Mouse (Mus musculus) heart, embryonic 10.5 days (tissue): ENCODE results near the gene Tmem181a. TPM values are rescaled to one million over a fixed set of nuclear protein-coding genes. Genes with fewer than 3 reads are reported as not detected.
"Not testable (repeated sequence)": the region's sequence is repeated elsewhere in the genome, so short reads cannot be mapped to it uniquely, and the experiment has no call there.

Experiments used
- DNase-seq: peaks from one replicate; pipeline ENCODE4 v3.0.0-alpha.2; 2017; ENCODE audit warnings: low spot score
- H3K27ac ChIP-seq: fragments of 300-500 bp; sonication (generic); 2 replicates; pipeline ENCODE4 v1.5.1; 2016; ENCODE audit warnings: mild to moderate bottlenecking
- H3K27me3 ChIP-seq: fragments of 300-500 bp; sonication (generic); 2 replicates; pipeline ENCODE4 v1.6.1; 2016; ENCODE audit warnings: mild to moderate bottlenecking; ENCODE audit not compliant: poor library complexity, insufficient read depth, severe bottlenecking
- H3K36me3 ChIP-seq: fragments of 300-500 bp; sonication (generic); 2 replicates; pipeline ENCODE4 v1.6.1; 2016; ENCODE audit warnings: mild to moderate bottlenecking, moderate library complexity
- H3K4me1 ChIP-seq: fragments of 300-500 bp; sonication (generic); 2 replicates; pipeline ENCODE4 v1.6.1; 2016; ENCODE audit warnings: mild to moderate bottlenecking
- H3K4me3 ChIP-seq: fragments of 300-500 bp; sonication (generic); 2 replicates; pipeline ENCODE4 v1.5.1; 2016; ENCODE audit warnings: mild to moderate bottlenecking, moderate library complexity
- H3K9me3 ChIP-seq: fragments of 300-500 bp; sonication (generic); 2 replicates; pipeline ENCODE4 v1.6.1; 2016; ENCODE audit warnings: mild to moderate bottlenecking, moderate library complexity
- whole genome bisulfite sequencing: fragments of 180-500 bp; shearing (Covaris S2); methylation state at CpG from one replicate; pipeline ENCODE4 v1.1.7; 2016; 5-methylcytosine and 5-hydroxymethylcytosine counted together
- polyA plus RNA-seq: library from polyadenylated mRNA; unstranded; fragments of >200 nt; fragmentation: Nextera tagmentation; extraction: Ambion mirVana; gene quantifications from 2 replicates; pipeline ENCODE4 v1.2.1, GENCODE M21; 2016

The Tmem181a gene
- 18.1 and 23.0 TPM in 2 replicates for polyA plus RNA-seq

DNA sequence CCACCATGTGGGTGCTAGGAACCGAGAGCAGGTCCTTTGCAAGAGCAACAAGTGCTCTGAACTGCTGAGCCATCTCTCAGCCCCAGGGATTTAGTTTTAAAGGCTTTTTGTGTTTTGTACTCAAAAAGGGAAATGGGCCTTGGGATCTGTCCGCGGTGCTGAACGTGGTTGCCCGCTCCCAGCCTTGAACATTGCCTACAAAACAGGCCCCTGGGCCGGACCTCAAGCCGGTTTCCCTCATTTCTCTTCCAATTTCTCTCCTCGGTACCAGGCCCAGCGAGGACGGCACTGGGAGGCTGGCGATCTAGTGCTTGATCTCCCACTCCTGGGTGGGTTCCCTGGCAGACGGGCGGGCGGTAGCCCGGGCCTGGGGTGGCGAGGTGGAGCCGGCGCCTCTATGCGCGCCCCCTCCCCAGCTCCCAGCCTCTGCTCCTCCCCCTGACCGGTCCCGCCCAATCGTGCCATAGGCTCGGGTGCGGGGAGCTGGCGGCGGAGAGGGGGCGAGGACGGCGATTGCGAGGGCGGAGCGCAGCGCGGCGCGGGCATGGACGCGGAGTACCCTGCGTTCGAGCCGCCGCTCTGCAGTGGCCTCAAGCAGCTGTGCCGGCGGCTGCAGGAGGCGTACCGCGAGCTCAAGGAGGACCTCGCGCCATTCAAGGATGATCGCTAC lies at the start of gene Tmem181a:
TSS of gene Tmem181a (plus strand) at position 461 of the 670 bp plus-strand sequence.
- DNase-seq, H3K27me3 ChIP-seq, H3K4me1 ChIP-seq, H3K36me3 ChIP-seq, H3K9me3 ChIP-seq, H3K27ac ChIP-seq: not testable (repeated sequence)
- WGBS = 0% methylated on average over 19 of the region's 51 CpGs
- peak within 1 kb of the TSS; percentile 32; the same call in 1 of the 2 replicates for H3K4me3 ChIP-seq

DNA sequence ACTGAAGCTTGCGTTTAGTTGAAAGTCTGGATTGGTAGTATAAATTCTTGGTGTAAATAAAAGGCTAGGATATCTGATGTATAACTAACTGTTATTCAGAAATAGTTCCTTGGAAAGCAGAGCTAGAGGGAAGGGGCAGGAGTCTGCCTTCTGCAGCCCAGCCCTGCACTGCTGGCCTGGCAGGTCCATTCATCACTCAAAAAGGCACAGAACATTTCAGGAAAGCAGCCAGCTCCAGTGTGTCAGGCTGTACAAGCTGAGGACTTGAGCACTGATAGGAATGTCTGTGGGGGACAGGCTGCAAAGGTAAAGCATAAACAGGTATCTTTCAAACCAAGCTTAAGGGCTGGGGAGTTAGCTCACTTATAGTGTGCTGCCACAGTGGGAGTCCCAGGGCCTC lies 44.9 kb upstream of the Tmem181a start:
- Histone ChIP-seq H3K27me3 (no peaks in the 10 kb centered on the region), H3K27ac (0 out of 2 replicates have a peak overlapping the region, but pooled peaks have one; percentile 4), H3K36me3 (peaks cover 56% of the 10 kb centered on the region), H3K9me3 (no peaks in the 10 kb centered on the region), H3K4me1 (peaks cover 20% of the 10 kb centered on the region), H3K4me3 (no peak overlapping the region)
- 74% methylated on average over 1 of the region's 1 CpGs for WGBS
- no peak for DNase-seq

DNA sequence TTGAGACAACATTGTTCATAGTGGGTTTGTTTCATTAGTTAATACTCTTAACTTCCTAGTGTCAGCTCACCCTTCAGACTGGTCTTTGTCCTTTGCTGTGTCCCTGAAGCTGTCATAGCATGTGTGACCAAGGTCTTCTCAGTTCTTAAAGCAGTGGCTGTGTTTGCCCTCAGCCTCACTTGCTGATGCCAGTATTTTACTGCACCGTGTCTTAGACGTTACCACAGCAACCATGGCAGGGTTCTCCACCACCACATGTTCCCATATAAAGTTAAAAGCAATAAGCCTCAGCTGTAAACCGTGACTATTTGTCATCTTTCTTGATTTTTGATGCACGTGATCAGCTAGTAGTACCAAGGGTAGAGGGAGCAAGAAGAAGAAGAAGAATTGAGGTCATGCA lies 41.0 kb upstream of the Tmem181a start:
- peak overlapping the region; percentile 54; the same call in 1 of the 2 replicates for H3K27ac ChIP-seq
- H3K27me3 ChIP-seq = no peaks in the 10 kb centered on the region
- 88% methylated on average over 4 of the region's 4 CpGs for WGBS
- H3K4me3 ChIP-seq = no peak overlapping the region
- H3K36me3 ChIP-seq = peaks cover 45% of the 10 kb centered on the region
- peaks cover 16% of the 10 kb centered on the region for H3K4me1 ChIP-seq
- no peak for DNase-seq
- H3K9me3 ChIP-seq = no peaks in the 10 kb centered on the region

DNA sequence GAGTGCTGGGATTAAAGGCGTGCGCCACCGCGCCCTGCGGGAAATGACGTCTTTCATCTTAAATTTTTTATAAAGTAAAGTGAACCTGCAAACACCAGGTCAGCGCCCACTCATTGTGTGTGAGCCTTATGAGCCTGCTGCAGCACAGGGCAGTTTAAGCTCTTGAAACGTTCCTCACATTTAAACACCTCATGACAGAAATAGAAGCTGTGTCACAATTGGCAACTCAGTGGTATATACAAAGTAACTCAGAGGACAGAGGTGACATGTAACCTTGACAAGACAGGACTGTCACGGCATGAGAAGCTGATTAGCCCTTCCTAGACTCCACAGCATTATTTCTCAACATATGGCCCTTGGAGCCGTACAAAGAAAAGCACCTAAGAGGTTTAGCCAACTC lies 40.1 kb upstream of the Tmem181a start:
- DNase-seq = no peak
- Histone ChIP-seq H3K9me3 (no peaks in the 10 kb centered on the region), H3K27me3 (no peaks in the 10 kb centered on the region), H3K27ac (peak overlapping the region; percentile 54; the same call in 1 of the 2 replicates), H3K4me1 (peaks cover 11% of the 10 kb centered on the region), H3K36me3 (peaks cover 43% of the 10 kb centered on the region), H3K4me3 (no peak overlapping the region)
- WGBS = 80% methylated on average over 10 of the region's 10 CpGs

DNA sequence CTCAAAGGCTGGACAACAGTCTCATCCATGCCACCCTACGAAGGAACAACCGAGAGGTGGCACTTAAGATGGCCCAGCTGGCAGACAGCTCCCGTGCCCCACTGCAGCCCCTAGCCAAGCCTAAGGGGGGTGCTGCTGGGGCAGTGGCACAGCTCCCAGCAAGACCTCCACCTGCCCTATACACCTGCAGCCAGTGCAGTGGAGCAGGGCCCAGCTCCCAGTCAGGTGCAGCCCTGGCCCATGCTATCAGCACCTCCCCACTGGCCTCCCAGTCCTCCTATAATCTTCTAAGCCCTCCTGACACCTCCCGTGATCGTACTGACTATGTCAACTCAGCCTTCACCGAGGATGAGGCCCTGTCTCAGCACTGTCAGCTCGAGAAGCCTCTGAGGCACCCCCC lies 24.0 kb upstream of the Tmem181a start:
- H3K36me3 ChIP-seq, DNase-seq, H3K4me1 ChIP-seq, H3K27me3 ChIP-seq, H3K9me3 ChIP-seq, H3K4me3 ChIP-seq, H3K27ac ChIP-seq: not testable (repeated sequence)
- WGBS = no CpG with 5 or more reads among the region's 7 CpGs

DNA sequence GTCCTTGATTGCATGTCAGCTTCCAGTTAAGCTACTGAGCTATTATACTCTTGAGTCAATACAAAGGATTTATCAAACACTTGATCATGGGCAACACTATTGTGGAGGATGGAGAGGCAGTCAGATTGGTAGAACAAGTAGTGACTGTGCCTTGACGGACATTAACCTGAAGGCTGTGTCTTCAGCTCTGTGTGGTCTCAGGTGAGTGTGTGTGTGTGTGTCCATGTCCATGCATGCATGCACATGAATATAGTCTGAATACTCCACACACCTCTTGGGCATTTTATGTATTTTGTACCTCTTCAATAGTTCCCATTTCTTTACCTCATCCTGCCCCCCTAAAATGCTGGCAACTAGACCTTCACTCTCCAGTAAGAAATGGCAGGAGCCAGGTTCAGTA lies 5.4 kb upstream of the Tmem181a start:
- not testable (repeated sequence) for H3K36me3 ChIP-seq, H3K4me1 ChIP-seq, H3K9me3 ChIP-seq, H3K4me3 ChIP-seq, H3K27ac ChIP-seq, H3K27me3 ChIP-seq
- 91% methylated on average over 1 of the region's 1 CpGs for WGBS
- DNase-seq = peak; percentile 3

DNA sequence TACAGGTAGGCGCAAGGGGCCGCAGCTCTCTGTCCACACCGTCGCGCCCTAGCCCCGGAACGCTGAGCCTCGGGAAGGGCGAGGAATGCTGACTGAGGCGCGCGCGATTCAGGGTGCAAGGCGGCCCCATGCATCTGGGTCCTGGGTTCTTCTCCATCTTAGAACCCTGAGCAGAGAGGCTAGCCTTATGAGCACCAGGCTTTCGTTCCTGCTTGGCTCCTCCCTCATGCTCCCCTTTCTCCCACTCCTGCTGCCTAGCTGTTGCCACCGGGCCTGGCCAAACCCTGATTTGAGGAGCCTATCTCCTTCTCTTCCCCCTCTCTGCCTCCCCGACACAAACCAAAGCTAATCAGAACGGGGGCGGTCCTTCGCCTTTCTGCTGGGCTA lies 403 bp downstream of the Tmem181a start:
- not testable (repeated sequence) for H3K36me3 ChIP-seq, H3K9me3 ChIP-seq, H3K4me1 ChIP-seq, H3K27ac ChIP-seq, H3K27me3 ChIP-seq
- DNase-seq = peak; percentile 11
- H3K4me3 ChIP-seq = peak overlapping the region; percentile 32; the same call in 1 of the 2 replicates
- WGBS = under 1% methylated on average over 14 of the region's 20 CpGs

DNA sequence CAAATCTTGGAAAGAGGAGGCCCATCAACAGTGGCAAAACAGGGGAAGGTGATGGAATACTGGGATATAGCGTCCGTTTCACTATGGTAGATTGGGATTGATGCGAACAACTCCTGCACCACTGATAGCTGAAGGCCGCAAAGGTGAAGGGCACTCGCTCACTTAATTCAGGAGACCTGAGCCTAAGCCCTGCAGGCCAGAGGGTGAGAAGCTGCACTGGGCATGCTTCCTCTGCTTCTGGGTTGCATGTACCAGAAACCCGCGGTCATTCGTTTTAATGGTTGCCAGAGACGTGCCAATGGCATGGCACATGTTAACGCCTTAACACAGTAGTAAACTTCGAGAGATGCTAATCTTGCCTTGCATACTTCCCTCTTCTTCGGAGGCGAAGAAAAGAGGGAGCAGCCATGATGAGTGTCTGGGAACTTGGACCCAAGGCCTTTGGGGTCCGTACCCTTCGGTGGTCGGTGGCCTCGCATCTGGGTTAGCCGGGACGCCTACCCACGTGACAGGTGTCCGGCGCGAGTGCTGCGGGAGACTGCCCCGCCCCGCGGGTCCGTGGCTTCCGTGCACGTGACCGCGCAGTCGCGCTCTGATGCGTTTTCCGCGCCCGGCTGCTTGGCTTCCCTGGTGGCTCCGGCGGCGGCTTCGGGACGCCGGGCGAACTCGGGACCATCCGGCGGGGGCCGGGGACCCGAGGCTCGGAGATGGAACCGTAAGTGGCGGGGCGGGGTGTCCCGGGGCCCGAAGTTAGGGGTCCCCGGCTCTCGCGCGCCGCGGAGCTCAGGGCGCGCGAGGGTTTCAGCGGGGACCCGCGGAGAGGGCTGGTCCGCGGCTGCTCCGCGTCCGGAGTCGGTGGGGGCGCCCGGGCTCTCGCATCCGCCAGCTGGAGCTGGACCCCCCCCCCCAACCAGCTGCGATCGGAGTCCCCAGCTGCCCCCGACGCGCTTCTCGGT lies 13.5 kb downstream of the Tmem181a start:
- peak overlapping the region; percentile 79; the same call in 1 of the 2 replicates for H3K27ac ChIP-seq
- WGBS = 2% methylated on average over 70 of the region's 84 CpGs
- H3K9me3 ChIP-seq = not testable (repeated sequence)

DNA sequence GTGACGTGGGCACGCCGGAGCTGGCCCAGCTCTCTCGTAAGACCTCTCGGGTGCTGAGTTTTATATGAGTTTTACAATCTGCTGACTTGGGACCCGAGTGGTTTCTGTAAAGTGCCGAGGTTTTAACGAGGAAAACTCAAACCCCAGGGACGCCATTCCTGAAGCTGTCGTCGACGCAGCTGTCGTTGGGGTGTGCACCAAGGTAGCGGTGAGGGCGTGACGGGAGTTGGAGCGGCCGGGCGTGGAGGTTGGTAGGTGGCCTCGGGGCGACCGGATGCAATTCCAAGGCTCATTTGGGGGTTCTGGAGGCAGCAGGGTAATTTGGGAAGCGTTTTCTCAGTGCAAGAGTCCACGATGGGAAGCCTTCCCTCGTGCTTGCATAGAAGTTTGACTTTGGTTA lies 14.2 kb downstream of the Tmem181a start:
- H3K27me3 ChIP-seq, H3K9me3 ChIP-seq, DNase-seq, H3K36me3 ChIP-seq, H3K4me1 ChIP-seq: not testable (repeated sequence)
- WGBS = under 1% methylated on average over 25 of the region's 25 CpGs
- peak overlapping the region; percentile 79; the same call in 1 of the 2 replicates for H3K27ac ChIP-seq
- H3K4me3 ChIP-seq = peak overlapping the region; percentile 60

More for the DNA sequence above, 13.5 kb downstream of the Tmem181a start:
- not testable (repeated sequence) for DNase-seq, H3K36me3 ChIP-seq, H3K4me1 ChIP-seq, H3K27me3 ChIP-seq
- peak overlapping the region; percentile 60 for H3K4me3 ChIP-seq

DNA sequence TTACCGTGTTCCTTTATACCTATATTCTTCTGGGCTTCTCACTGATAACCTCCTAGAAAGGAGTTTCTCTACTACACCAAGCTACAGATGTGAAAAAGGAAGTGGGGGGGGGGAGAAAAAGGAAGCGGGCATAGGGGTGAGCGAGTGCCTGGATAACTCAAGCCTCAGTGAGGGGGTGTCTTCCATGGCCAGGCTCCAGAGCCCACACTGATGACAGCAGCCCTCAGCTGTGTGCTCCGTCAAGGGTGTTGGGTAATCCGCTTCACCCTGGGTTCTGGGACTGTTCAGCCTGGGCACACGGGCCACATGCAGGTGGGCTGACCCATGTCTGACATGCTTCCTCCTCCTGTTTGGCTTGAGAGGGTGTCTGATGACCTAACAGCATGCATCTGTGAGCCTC lies 15.3 kb downstream of the Tmem181a start:
- H3K27me3 ChIP-seq, H3K4me1 ChIP-seq, H3K27ac ChIP-seq, H3K4me3 ChIP-seq, H3K9me3 ChIP-seq, H3K36me3 ChIP-seq: not testable (repeated sequence)
- peak; percentile 50 for DNase-seq
- WGBS = 77% methylated on average over 6 of the region's 6 CpGs

DNA sequence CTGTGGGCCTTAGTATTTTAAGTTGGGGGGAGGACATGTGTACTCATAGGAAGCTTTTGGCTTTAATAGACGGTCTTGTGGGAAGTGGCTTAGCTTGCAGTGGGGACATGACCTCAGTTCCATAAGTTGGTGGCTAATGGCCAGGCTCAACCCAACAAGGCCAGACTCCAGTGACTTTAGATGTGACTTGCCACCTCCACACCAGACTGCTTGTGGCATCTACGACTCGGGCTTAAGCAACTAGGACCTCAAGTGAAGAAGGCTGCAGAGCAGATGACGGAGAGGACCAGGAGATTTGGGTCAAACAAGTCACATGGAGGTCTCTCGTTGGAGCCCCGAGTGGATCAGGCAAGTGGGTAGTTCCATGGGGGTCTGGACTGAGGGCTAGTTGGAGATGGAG lies 18.0 kb downstream of the Tmem181a start:
- WGBS = 92% methylated on average over 6 of the region's 6 CpGs
- not testable (repeated sequence) for H3K9me3 ChIP-seq, H3K4me1 ChIP-seq, H3K4me3 ChIP-seq, H3K27ac ChIP-seq, H3K36me3 ChIP-seq, H3K27me3 ChIP-seq, DNase-seq

DNA sequence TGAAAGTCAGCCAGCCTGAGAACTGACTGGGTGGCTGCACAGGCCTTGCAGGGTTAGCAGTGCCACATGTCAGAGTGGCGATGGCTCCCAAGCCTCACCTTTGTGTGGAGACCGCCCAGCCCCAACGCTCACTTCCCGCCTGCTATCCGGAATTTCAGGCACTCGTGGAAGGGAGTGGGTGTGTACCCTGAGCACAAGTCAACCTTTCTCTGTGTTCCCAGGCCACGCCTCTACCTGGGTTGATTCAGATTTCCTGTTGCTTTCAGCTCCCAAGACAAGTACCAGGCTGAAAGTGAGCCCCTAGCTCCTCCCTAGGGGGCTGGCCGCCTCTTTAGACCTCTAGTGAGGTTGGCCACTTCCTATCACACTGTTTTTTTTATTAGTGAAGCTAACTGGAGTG lies 22.5 kb downstream of the Tmem181a start:
- H3K36me3 ChIP-seq, H3K27ac ChIP-seq, H3K27me3 ChIP-seq, H3K4me3 ChIP-seq, H3K4me1 ChIP-seq, H3K9me3 ChIP-seq: not testable (repeated sequence)
- 56% methylated on average over 8 of the region's 8 CpGs for WGBS
- peak; percentile 33 for DNase-seq

DNA sequence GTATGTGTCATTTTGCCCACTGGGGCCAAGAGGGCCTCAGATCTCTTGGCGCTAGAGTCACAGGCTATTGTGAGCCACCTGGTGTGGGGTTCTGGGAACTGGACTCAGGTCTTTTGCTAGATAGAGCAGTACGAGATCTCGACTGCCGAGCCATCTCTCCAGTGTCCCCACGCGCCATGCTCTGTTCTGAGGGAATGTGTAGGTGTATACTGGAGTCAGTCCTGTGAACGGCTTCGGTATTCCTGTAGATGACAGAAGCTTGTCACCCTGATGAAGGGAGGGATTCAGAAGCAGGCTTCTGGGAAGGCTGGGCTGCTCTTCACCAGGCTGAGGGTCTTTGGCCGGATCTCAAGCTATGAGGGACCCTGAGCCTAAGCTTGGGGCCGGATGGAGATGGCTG lies 23.1 kb downstream of the Tmem181a start:
- not testable (repeated sequence) for H3K4me1 ChIP-seq, H3K4me3 ChIP-seq, H3K27ac ChIP-seq, DNase-seq, H3K9me3 ChIP-seq, H3K27me3 ChIP-seq, H3K36me3 ChIP-seq
- WGBS = 83% methylated on average over 10 of the region's 10 CpGs
